Mouse (Mus musculus): Measurements from ENCODE around the gene Atp8b5. TPM values are rescaled to one million over a fixed set of nuclear protein-coding genes. Genes with fewer than 3 reads are reported as not detected.

The Atp8b5 gene
- total and polyA plus RNA-seq, 2 experiments from 2014 or later: 0.11 TPM; not detected in 1

DNA sequence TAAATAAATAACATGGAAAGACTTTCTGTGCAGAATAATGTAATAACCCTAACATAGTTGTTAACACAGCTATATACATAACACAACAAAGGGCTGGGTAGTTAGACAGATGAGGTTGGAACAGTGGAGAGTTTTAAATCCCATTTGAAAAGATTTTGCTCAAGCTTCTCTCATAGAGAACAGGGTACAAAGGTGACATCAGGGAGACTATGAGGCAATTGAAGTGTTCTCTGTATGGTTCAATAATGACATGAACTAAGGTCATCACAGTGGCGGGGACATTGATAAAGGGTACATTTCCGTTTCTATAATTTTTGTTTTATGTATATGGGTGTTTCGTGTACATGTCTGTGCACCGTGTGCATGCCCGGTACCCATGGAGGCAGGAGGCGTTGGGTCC is 112.6 kb downstream of the Atp8b5 start:
- WGBS: 89% methylated on average over 6 of the region's 6 CpGs
- ATAC-seq (ENCODE audit: insufficient read depth, low read depth): no peak

GRCm38 (mm10) chr4:43380951-43381350 is 114.0 kb downstream of the Atp8b5 start:
- H3K36me3 ChIP-seq (replicated peaks; ENCODE audit: control insufficient read depth, insufficient read depth, low read length): no peaks in the 10 kb centered on the region
- 52% methylated on average over 10 of the region's 10 CpGs for WGBS
- H3K4me3 ChIP-seq (ENCODE audit: low read depth, low read length): peak overlapping the region; percentile 96
- H3K27me3 ChIP-seq (ENCODE audit: control insufficient read depth, insufficient read depth, low read length): no peaks in the 10 kb centered on the region
- ATAC-seq (ENCODE audit: insufficient read depth, low read depth) (no peak), DNase-seq (ENCODE audit: low spot score) (no peak)
- peaks cover 7% of the 10 kb centered on the region for H3K4me1 ChIP-seq (ENCODE audit: control insufficient read depth, insufficient read depth)
- TF ChIP-seq CTCF (IDR thresholded peaks at IDR 0.05; ENCODE audit: low read depth) (no peak), EP300 (IDR thresholded peaks at IDR 0.05; ENCODE audit: low read depth) (no peak)
- H3K9me3 ChIP-seq (replicated peaks; ENCODE audit: control insufficient read depth, low read length): no peaks in the 10 kb centered on the region
- H3K27ac ChIP-seq (ENCODE audit: low read depth): peak overlapping the region; percentile 93
- peak overlapping the region; percentile 84 for H3K4me2 ChIP-seq (ENCODE audit: low read depth, low read length)
- H3K9ac ChIP-seq (replicated peaks; ENCODE audit: low read depth, low read length): peak overlapping the region; percentile 95

More for the DNA sequence above, 112.6 kb downstream of the Atp8b5 start:
- Histone ChIP-seq H3K4me2 (ENCODE audit: low read depth, low read length) (no peak overlapping the region), H3K27me3 (ENCODE audit: control insufficient read depth, insufficient read depth, low read length) (no peaks in the 10 kb centered on the region), H3K9ac (replicated peaks; ENCODE audit: low read depth, low read length) (no peak overlapping the region), H3K36me3 (replicated peaks; ENCODE audit: control insufficient read depth, insufficient read depth, low read length) (no peaks in the 10 kb centered on the region), H3K9me3 (replicated peaks; ENCODE audit: control insufficient read depth, low read length) (no peaks in the 10 kb centered on the region), H3K4me3 (ENCODE audit: low read depth, low read length) (no peak overlapping the region), H3K4me1 (ENCODE audit: control insufficient read depth, insufficient read depth) (peaks cover 7% of the 10 kb centered on the region), H3K27ac (ENCODE audit: low read depth) (no peak overlapping the region)
- no peak for TF ChIP-seq EP300 (IDR thresholded peaks at IDR 0.05; ENCODE audit: low read depth)
- TF ChIP-seq CTCF (IDR thresholded peaks at IDR 0.05; ENCODE audit: low read depth): no peak
- DNase-seq (ENCODE audit: low spot score): no peak

DNA sequence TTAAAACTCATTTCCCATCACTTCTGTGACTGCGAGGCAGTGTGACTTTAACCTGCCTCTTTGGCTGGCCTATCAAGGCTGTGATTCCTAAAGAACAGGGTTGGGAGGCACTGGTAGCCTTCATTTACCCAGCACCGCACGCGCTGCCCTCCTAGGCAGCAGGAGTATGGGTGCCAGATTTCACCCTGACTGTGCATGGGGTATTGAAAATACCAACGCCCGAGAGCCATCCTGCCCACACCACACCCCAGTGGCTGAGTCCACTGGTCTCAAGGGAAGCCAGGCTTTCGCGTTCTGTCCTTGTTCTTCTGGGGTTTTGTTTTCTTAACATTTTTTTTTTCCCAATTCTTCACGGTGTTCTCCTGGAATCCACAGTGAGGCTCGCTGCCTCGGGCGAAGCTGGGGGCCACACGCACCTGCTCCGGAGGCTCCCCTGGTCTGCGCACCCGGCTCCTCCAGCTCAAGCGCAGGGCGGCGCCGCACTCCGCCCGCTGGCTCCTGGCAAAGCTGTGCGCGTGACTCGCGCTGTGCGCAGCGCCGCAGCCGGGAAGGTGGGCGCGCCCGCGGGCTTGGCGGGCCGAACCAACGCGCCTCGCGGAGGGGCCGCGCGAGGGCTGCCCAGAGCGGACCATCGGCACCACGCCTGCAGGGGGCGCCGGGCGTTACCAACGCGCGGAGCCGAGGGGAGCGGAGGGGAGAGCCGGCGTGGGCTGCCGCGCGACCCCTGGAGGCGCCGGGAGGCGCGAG is 114.6 kb downstream of the Atp8b5 start, which contains the start of gene Rusc2:
TSS of gene Rusc2 (plus strand) at position 572 of the 747 bp plus-strand sequence.
- Histone ChIP-seq H3K36me3 (replicated peaks; ENCODE audit: control insufficient read depth, insufficient read depth, low read length) (no peaks in the 10 kb centered on the region), H3K9ac (replicated peaks; ENCODE audit: low read depth, low read length) (peak within 1 kb of the TSS; percentile 95), H3K9me3 (replicated peaks; ENCODE audit: control insufficient read depth, low read length) (no peaks in the 10 kb centered on the region), H3K4me1 (ENCODE audit: control insufficient read depth, insufficient read depth) (peaks cover 7% of the 10 kb centered on the region), H3K4me2 (ENCODE audit: low read depth, low read length) (peak within 1 kb of the TSS; percentile 84), H3K27me3 (ENCODE audit: control insufficient read depth, insufficient read depth, low read length) (no peaks in the 10 kb centered on the region), H3K27ac (ENCODE audit: low read depth) (peak within 1 kb of the TSS; percentile 93), H3K4me3 (ENCODE audit: low read depth, low read length) (peak within 1 kb of the TSS; percentile 96)
- WGBS: under 1% methylated on average over 61 of the region's 63 CpGs
- TF ChIP-seq EP300 (IDR thresholded peaks at IDR 0.05; ENCODE audit: low read depth) (no peak), CTCF (IDR thresholded peaks at IDR 0.05; ENCODE audit: low read depth) (peak; percentile 52)
- DNase-seq (ENCODE audit: low spot score): peak; percentile 88
- ATAC-seq (ENCODE audit: insufficient read depth, low read depth): peak; percentile 95

DNA sequence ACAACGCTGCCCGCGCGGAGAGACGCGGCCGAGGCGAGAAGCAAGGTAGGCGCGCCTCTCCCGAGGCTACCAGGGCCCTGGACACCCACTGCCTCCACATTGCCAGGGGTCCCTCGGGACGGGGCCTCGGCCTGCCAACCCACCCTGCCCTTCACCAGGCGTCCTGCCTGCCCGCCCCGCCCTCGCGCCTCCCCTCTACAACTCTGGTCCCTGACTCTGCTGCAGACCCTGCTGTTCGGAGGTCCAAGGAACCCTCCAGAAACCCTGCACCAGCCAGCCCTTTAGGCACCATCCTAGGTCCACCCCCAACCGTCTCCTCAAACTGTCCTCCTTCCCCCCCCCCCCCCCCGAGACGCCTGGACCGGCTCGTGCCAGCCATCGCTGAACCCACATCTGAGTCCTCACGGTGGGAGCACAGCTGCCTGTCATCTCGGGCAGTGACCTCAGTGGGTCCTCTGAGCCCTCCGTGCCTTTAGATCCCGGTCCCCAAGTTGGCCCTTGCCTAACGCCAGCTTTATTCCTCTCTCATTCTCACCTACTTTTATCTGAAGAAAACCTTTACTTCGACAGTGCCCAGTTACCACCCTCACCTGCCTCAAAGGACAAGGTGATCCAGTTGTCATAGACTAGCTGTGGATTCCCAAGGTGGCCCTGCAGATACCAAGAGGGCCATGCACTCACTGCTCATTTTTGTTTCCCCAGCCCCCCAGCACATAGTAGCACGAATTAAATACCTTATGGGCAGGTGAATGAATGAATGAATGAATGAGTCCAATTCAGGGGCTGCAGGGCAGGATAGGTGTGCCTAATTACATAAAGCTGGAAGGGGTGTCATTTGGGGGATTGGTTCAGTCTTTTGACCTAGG is 115.4 kb downstream of the Atp8b5 start:
- no peaks in the 10 kb centered on the region for H3K9me3 ChIP-seq (replicated peaks; ENCODE audit: control insufficient read depth, low read length)
- H3K4me2 ChIP-seq (ENCODE audit: low read depth, low read length): peak overlapping the region; percentile 84
- 6% methylated on average over 22 of the region's 33 CpGs for WGBS
- peak overlapping the region; percentile 96 for H3K4me3 ChIP-seq (ENCODE audit: low read depth, low read length)
- H3K27ac ChIP-seq (ENCODE audit: low read depth): peak overlapping the region; percentile 93
- ATAC-seq (ENCODE audit: insufficient read depth, low read depth) (peak; percentile 68), DNase-seq (ENCODE audit: low spot score) (no peak)
- peak overlapping the region; percentile 95 for H3K9ac ChIP-seq (replicated peaks; ENCODE audit: low read depth, low read length)
- H3K4me1 ChIP-seq (ENCODE audit: control insufficient read depth, insufficient read depth): peaks cover 7% of the 10 kb centered on the region
- TF ChIP-seq CTCF (IDR thresholded peaks at IDR 0.05; ENCODE audit: low read depth): no peak
- TF ChIP-seq EP300 (IDR thresholded peaks at IDR 0.05; ENCODE audit: low read depth): no peak
- no peaks in the 10 kb centered on the region for H3K27me3 ChIP-seq (ENCODE audit: control insufficient read depth, insufficient read depth, low read length)
- no peaks in the 10 kb centered on the region for H3K36me3 ChIP-seq (replicated peaks; ENCODE audit: control insufficient read depth, insufficient read depth, low read length)

DNA sequence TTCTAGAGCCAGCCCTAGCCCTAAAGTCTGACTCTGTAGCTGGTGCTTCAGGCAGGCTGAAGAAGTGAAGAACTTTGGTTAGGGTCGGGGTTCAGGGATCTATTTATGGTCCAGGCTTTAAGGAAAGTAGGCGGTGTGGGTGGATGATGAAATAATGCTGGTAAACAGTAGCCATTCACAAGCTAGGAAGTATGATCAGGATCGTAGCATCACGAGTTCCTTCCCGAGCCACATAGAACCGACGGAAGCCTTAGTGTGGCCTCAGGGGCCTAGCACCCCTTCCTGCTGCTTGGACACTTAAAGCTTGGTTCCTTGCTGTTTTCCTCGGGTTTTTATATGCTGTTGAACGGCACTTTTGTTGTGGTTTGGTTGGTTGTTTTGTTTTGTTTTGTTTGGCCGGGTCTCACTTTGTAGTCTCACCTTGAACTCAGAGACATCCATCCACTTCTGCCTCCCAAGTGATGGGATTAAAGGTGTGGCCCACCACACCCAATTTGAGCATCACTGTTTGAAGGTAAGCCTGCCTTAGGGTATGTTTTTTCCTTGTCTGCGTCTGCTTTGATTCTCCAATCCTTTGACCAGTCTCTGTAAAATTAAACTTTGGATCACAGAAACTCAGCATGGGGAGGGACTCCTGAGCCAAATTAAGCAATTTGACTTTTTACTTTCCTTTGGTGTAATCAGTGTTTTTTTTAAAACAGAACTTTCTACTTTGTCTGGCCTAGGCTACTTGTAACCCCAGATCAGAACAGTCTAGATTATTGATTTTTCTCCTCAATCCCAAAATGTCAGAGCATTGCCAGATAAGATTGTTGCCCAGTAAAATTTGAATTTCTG is 116.5 kb downstream of the Atp8b5 start:
- peak overlapping the region; percentile 95; the same call in 1 of the 2 replicates for H3K9ac ChIP-seq (replicated peaks; ENCODE audit: low read depth, low read length)
- no peaks in the 10 kb centered on the region for H3K27me3 ChIP-seq (ENCODE audit: control insufficient read depth, insufficient read depth, low read length)
- peak overlapping the region; percentile 65; the same call in 1 of the 2 replicates for H3K27ac ChIP-seq (ENCODE audit: low read depth)
- TF ChIP-seq CTCF (IDR thresholded peaks at IDR 0.05; ENCODE audit: low read depth) (no peak), EP300 (IDR thresholded peaks at IDR 0.05; ENCODE audit: low read depth) (no peak)
- 0 out of 2 replicates have a peak, but pooled peaks cover under 1% of the 10 kb centered on the region for H3K36me3 ChIP-seq (replicated peaks; ENCODE audit: control insufficient read depth, insufficient read depth, low read length)
- no peaks in the 10 kb centered on the region for H3K9me3 ChIP-seq (replicated peaks; ENCODE audit: control insufficient read depth, low read length)
- WGBS: 48% methylated on average over 11 of the region's 11 CpGs
- H3K4me3 ChIP-seq (ENCODE audit: low read depth, low read length): peak overlapping the region; percentile 96
- DNase-seq (ENCODE audit: low spot score) (no peak), ATAC-seq (ENCODE audit: insufficient read depth, low read depth) (no peak)
- H3K4me2 ChIP-seq (ENCODE audit: low read depth, low read length): peak overlapping the region; percentile 84
- peaks cover 7% of the 10 kb centered on the region for H3K4me1 ChIP-seq (ENCODE audit: control insufficient read depth, insufficient read depth)

Data from heart, postnatal 0 days (tissue).